In the genomic region with DNA sequence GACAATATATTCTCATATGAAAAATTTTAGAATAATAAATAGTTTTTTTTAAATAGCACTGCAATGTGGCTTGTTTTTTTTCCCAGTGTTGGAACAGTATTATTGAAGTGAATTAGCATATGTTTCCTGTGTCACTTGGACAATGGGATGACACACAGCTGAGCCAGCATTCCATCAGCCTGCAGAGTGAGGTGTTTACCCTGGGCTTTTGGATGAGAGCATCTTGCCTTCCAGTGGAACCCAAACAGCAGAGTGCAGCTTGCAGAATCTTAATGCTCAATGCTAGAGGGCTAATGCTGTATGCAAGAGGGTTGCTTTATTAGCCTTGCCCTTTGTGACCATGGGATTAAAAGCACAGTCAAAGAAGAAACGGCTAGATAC, we compare ENCODE assay signal across 27 mouse cellular contexts.
A peak's percentile ranks its signal among the peaks of the same experiment; 100 is the strongest.
DNase-seq lines count a peak whose midpoint lies in the region; ATAC-seq and TF ChIP-seq lines count a peak whose summit lies in the region.
"Had no signal": no experiment of that assay in that cellular context is flagged by ENCODE, and none has a peak within 500 bp of the region (broad histone marks: within the 10 kb centered on the region; RNA-seq: fewer than 3 reads in every experiment).

No protein-coding gene starts in this region.

- H3K27me3 ChIP-seq in heart, embryonic 16.5 days (ENCODE audit: control insufficient read depth, insufficient read depth, low read length): no peaks in the 10 kb centered on the region
- H3K27me3 ChIP-seq in kidney, adult 2 months (replicated peaks; ENCODE audit: control insufficient read depth, insufficient read depth, low read length): no peaks in the 10 kb centered on the region
- H3K27me3 ChIP-seq in midbrain, embryonic 11.5 days (ENCODE audit: control insufficient read depth, insufficient read depth, low read length): no peaks in the 10 kb centered on the region
- no peaks in the 10 kb centered on the region for H3K27me3 ChIP-seq in midbrain, embryonic 16.5 days (ENCODE audit: control insufficient read depth, insufficient read depth, low read depth, low read length)
- H3K27me3 ChIP-seq: embryonic facial prominence, embryonic 12.5 days; hindbrain, embryonic 15.5 days; intestine, embryonic 15.5 days; limb, embryonic 15.5 days; liver, embryonic 13.5 days; stomach, embryonic 15.5 days had no signal

- 50% methylated on average over 1 of the region's 1 CpGs for WGBS in heart, embryonic 16.5 days
- WGBS in kidney, adult 2 months: 56% methylated on average over 1 of the region's 1 CpGs
- 19% methylated on average over 1 of the region's 1 CpGs for WGBS in midbrain, embryonic 11.5 days
- 23% methylated on average over 1 of the region's 1 CpGs for WGBS in midbrain, embryonic 16.5 days

- TF ChIP-seq CTCF in kidney, adult 2 months (conservative IDR thresholded peaks at IDR 0.05; ENCODE audit: insufficient read depth, insufficient read length, low read depth, low read length): no peak

- TF ChIP-seq POLR2A in kidney, adult 2 months (IDR thresholded peaks at IDR 0.05; ENCODE audit: low read depth, low read length): no peak

- no peak for ATAC-seq in heart, embryonic 16.5 days (replicated peaks; ENCODE audit: extremely low read depth, insufficient read depth, low FRiP score)
- peak; percentile 67; the same call in 1 of the 2 replicates for ATAC-seq in midbrain, embryonic 11.5 days (ENCODE audit: low FRiP score)
- no peak for ATAC-seq in midbrain, embryonic 16.5 days
- ATAC-seq: forebrain, embryonic 14.5 days; intestine, embryonic 15.5 days had no signal

- H3K4me2 ChIP-seq in heart, embryonic 16.5 days (ENCODE audit: low read depth, low read length): no peak overlapping the region
- no peak overlapping the region for H3K4me2 ChIP-seq in midbrain, embryonic 11.5 days
- H3K4me2 ChIP-seq in midbrain, embryonic 16.5 days (ENCODE audit: low read length): no peak overlapping the region
- H3K4me2 ChIP-seq: embryonic facial prominence, embryonic 12.5 days; heart, embryonic 11.5 days; hindbrain, embryonic 15.5 days; intestine, embryonic 15.5 days; limb, embryonic 15.5 days; liver, embryonic 13.5 days; stomach, embryonic 15.5 days had no signal

- H3K36me3 ChIP-seq in heart, embryonic 16.5 days (ENCODE audit: control insufficient read depth, insufficient read depth): no peaks in the 10 kb centered on the region
- H3K36me3 ChIP-seq in kidney, adult 2 months (ENCODE audit: control insufficient read depth, insufficient read depth, low read length): no peaks in the 10 kb centered on the region
- H3K36me3 ChIP-seq in midbrain, embryonic 11.5 days (ENCODE audit: control insufficient read depth, insufficient read depth, low read length): no peaks in the 10 kb centered on the region
- H3K36me3 ChIP-seq in midbrain, embryonic 16.5 days (ENCODE audit: control insufficient read depth, insufficient read depth, low read length): no peaks in the 10 kb centered on the region
- H3K36me3 ChIP-seq: embryonic facial prominence, embryonic 12.5 days; G1E; hindbrain, embryonic 15.5 days; intestine, embryonic 15.5 days; limb, embryonic 10.5 days; limb, embryonic 15.5 days; liver, embryonic 13.5 days; stomach, embryonic 15.5 days had no signal

- H3K9ac ChIP-seq in heart, embryonic 16.5 days (ENCODE audit: low read length): no peak overlapping the region
- no peak overlapping the region for H3K9ac ChIP-seq in midbrain, embryonic 11.5 days (ENCODE audit: low read length)
- no peak overlapping the region for H3K9ac ChIP-seq in midbrain, embryonic 16.5 days (ENCODE audit: low read depth, low read length)
- H3K9ac ChIP-seq: embryonic facial prominence, embryonic 12.5 days; hindbrain, embryonic 15.5 days; intestine, embryonic 15.5 days; limb, embryonic 15.5 days; liver, embryonic 13.5 days; stomach, embryonic 15.5 days had no signal

- no peaks in the 10 kb centered on the region for H3K9me3 ChIP-seq in heart, embryonic 16.5 days (replicated peaks; ENCODE audit: control insufficient read depth, low read length)
- no peaks in the 10 kb centered on the region for H3K9me3 ChIP-seq in midbrain, embryonic 11.5 days (ENCODE audit: control insufficient read depth, low read length)
- H3K9me3 ChIP-seq in midbrain, embryonic 16.5 days (replicated peaks; ENCODE audit: control insufficient read depth, low read length, poor library complexity, severe bottlenecking): no peaks in the 10 kb centered on the region
- H3K9me3 ChIP-seq: embryonic facial prominence, embryonic 12.5 days; hindbrain, embryonic 15.5 days; intestine, embryonic 15.5 days; limb, embryonic 10.5 days; limb, embryonic 15.5 days; liver, embryonic 13.5 days; stomach, embryonic 15.5 days had no signal

- DNase-seq in heart, adult 8-10 months (ENCODE audit: low spot score): no peak
- DNase-seq in kidney, adult 2 months: no peak
- no peak for DNase-seq in kidney, postnatal 10 days
- DNase-seq in midbrain, embryonic 11.5 days (ENCODE audit: low spot score, missing footprints): no peak
- DNase-seq in urinary bladder, postnatal 25 days (ENCODE audit: low spot score): no peak
- DNase-seq: adrenal gland, postnatal 10 days; cerebellum, adult 11-12 months; cerebellum, adult 9-11 months; embryo, embryonic 11 days; gastrocnemius, postnatal 14 days; kidney, adult 8-10 months; liver, embryonic 13.5 days; lung, adult 2 months; right cerebral cortex, postnatal 25 days had no signal

- no peak overlapping the region for H3K4me3 ChIP-seq in heart, embryonic 16.5 days (ENCODE audit: low read length)
- no peak overlapping the region for H3K4me3 ChIP-seq in kidney, adult 2 months (ENCODE audit: insufficient read depth, low read depth, low read length)
- H3K4me3 ChIP-seq in midbrain, embryonic 11.5 days (ENCODE audit: low read depth, low read length): no peak overlapping the region
- H3K4me3 ChIP-seq in midbrain, embryonic 16.5 days (ENCODE audit: low read depth, low read length): no peak overlapping the region
- H3K4me3 ChIP-seq: embryonic facial prominence, embryonic 12.5 days; hindbrain, embryonic 15.5 days; intestine, embryonic 15.5 days; limb, embryonic 10.5 days; limb, embryonic 15.5 days; liver, embryonic 13.5 days; stomach, embryonic 15.5 days had no signal

- H3K4me1 ChIP-seq in heart, embryonic 16.5 days (ENCODE audit: control insufficient read depth, insufficient read depth, low read length): no peaks in the 10 kb centered on the region
- H3K4me1 ChIP-seq in kidney, adult 2 months (ENCODE audit: control insufficient read depth, insufficient read depth, low read length): peaks cover 2% of the 10 kb centered on the region; the same call in 1 of the 2 replicates
- H3K4me1 ChIP-seq in midbrain, embryonic 11.5 days (ENCODE audit: control insufficient read depth, insufficient read depth, low read length): no peaks in the 10 kb centered on the region
- H3K4me1 ChIP-seq in midbrain, embryonic 16.5 days (ENCODE audit: control insufficient read depth, insufficient read depth, low read length): 0 out of 2 replicates have a peak, but pooled peaks cover 2% of the 10 kb centered on the region
- H3K4me1 ChIP-seq: embryonic facial prominence, embryonic 12.5 days; intestine, embryonic 15.5 days; limb, embryonic 10.5 days; limb, embryonic 15.5 days; liver, embryonic 13.5 days; stomach, embryonic 15.5 days had no signal

- H3K27ac ChIP-seq in heart, embryonic 16.5 days (ENCODE audit: low read length): 0 out of 2 replicates have a peak overlapping the region, but pooled peaks have one; percentile 5
- H3K27ac ChIP-seq in kidney, adult 2 months (ENCODE audit: insufficient read depth, low read depth, low read length): 0 out of 2 replicates have a peak overlapping the region, but pooled peaks have one; percentile 38
- H3K27ac ChIP-seq in midbrain, embryonic 11.5 days (ENCODE audit: low read depth, low read length): no peak overlapping the region
- no peak overlapping the region for H3K27ac ChIP-seq in midbrain, embryonic 16.5 days (ENCODE audit: low read length)
- H3K27ac ChIP-seq: embryonic facial prominence, embryonic 12.5 days; intestine, embryonic 15.5 days; kidney, postnatal 0 days; limb, embryonic 10.5 days; limb, embryonic 15.5 days; liver, embryonic 13.5 days; macrophage; stomach, embryonic 15.5 days had no signal

Comparison
In these comparisons a context has a peak if more than half of its experiments do, and no peak if none do; other contexts are left out.
1. H3K27ac ChIP-seq: peak in heart, embryonic 16.5 days (single experiment) and kidney, adult 2 months (single experiment); none in midbrain, embryonic 11.5 days (single experiment) and midbrain, embryonic 16.5 days (single experiment).